Comparison of ENCODE assay signal across 9 mouse cellular contexts in the genomic region with DNA sequence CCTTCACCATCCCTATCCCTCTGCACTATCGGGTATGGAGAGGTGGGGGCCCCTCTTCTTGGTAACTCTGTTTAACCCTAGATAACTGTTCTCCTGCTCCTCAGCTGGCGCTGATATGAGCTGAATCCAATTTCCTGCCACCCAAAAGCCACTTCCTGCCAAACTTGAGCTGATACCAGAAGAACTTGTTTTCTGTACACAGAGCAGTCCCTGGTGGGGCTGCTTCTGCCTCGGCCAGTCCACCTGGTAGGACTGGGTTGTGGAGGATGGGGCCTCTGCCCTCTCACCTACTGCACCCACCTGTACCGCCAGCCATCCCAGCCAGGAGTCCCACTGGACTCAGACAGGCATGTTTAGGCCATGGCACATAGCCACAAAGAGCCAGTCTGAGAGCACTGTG. TPM values are rescaled to one million over a fixed set of nuclear protein-coding genes. Genes with fewer than 3 reads are reported as not detected.
DNase-seq lines count a peak whose midpoint lies in the region; ATAC-seq lines count a peak whose summit lies in the region.
"Had no signal": no experiment of that assay in that cellular context is flagged by ENCODE, and none has a peak within 500 bp of the region (broad histone marks: within the 10 kb centered on the region; RNA-seq: fewer than 3 reads in every experiment).

No protein-coding gene starts in this region.

- ATAC-seq in midbrain, embryonic 11.5 days (ENCODE audit: low FRiP score) = no peak
- ATAC-seq in midbrain, embryonic 13.5 days = no peak
- ATAC-seq in common myeloid progenitor, adult 5-6 weeks (replicated peaks; ENCODE audit: low read depth, poor library complexity, severe bottlenecking) = peak; percentile 35

- H3K9ac ChIP-seq in midbrain, embryonic 11.5 days (ENCODE audit: low read length) = no peak overlapping the region
- H3K9ac ChIP-seq in midbrain, embryonic 13.5 days (replicated peaks) = no peak overlapping the region

- H3K4me3 ChIP-seq in midbrain, embryonic 11.5 days (ENCODE audit: low read depth, low read length) = no peak overlapping the region
- H3K4me3 ChIP-seq in midbrain, embryonic 13.5 days (replicated peaks) = no peak overlapping the region
- no peak overlapping the region for H3K4me3 ChIP-seq in limb, embryonic 10.5 days

- H3K4me1 ChIP-seq in midbrain, embryonic 11.5 days (ENCODE audit: control insufficient read depth, insufficient read depth, low read length) = peaks cover 55% of the 10 kb centered on the region
- peaks cover 67% of the 10 kb centered on the region for H3K4me1 ChIP-seq in midbrain, embryonic 13.5 days (replicated peaks)
- H3K4me1 ChIP-seq in limb, embryonic 10.5 days = peaks cover 60% of the 10 kb centered on the region

- no peak overlapping the region for H3K4me2 ChIP-seq in midbrain, embryonic 11.5 days
- no peak overlapping the region for H3K4me2 ChIP-seq in midbrain, embryonic 13.5 days (replicated peaks)

- H3K27me3 ChIP-seq in midbrain, embryonic 11.5 days (ENCODE audit: control insufficient read depth, insufficient read depth, low read length) = peaks cover 29% of the 10 kb centered on the region
- H3K27me3 ChIP-seq in midbrain, embryonic 13.5 days = peaks cover 37% of the 10 kb centered on the region
- H3K27me3 ChIP-seq in limb, embryonic 10.5 days (ENCODE audit: low read depth, poor library complexity, severe bottlenecking) = peaks cover 32% of the 10 kb centered on the region

- no peaks in the 10 kb centered on the region for H3K36me3 ChIP-seq in midbrain, embryonic 11.5 days (ENCODE audit: control insufficient read depth, insufficient read depth, low read length)
- H3K36me3 ChIP-seq in midbrain, embryonic 13.5 days = no peaks in the 10 kb centered on the region
- H3K36me3 ChIP-seq in limb, embryonic 10.5 days = no peaks in the 10 kb centered on the region

- DNase-seq in midbrain, embryonic 11.5 days (ENCODE audit: low spot score, missing footprints) = no peak
- DNase-seq in limb, embryonic 10.5 days (ENCODE audit: low spot score) = no peak
- DNase-seq in thymus, postnatal 36 days = peak; percentile 50 to 60
- DNase-seq in adrenal gland, adult (ENCODE audit: inconsistent age in 2 of 2, low spot score in 1 of 2) = no peak
- DNase-seq in left cerebral cortex, adult 18-20 months (ENCODE audit: low spot score in 2 of 2) = no peak
- no peak for DNase-seq in layer of hippocampus, postnatal 36 days

- peak overlapping the region; percentile 7; the same call in 1 of the 2 replicates for H3K27ac ChIP-seq in midbrain, embryonic 11.5 days (ENCODE audit: low read depth, low read length)
- H3K27ac ChIP-seq in midbrain, embryonic 13.5 days = no peak overlapping the region; the same call in 1 of the 2 replicates
- peak overlapping the region; percentile 72 for H3K27ac ChIP-seq in limb, embryonic 10.5 days

- 94% methylated on average over 4 of the region's 4 CpGs for WGBS in midbrain, embryonic 11.5 days
- 85% methylated on average over 4 of the region's 4 CpGs for WGBS in midbrain, embryonic 13.5 days
- whole genome bisulfite sequencing in limb, embryonic 10.5 days = 82% methylated on average over 4 of the region's 4 CpGs

- no peaks in the 10 kb centered on the region for H3K9me3 ChIP-seq in midbrain, embryonic 11.5 days (ENCODE audit: control insufficient read depth, low read length)
- no peaks in the 10 kb centered on the region for H3K9me3 ChIP-seq in midbrain, embryonic 13.5 days
- H3K9me3 ChIP-seq in limb, embryonic 10.5 days (replicated peaks) = no peaks in the 10 kb centered on the region

RNA-seq across cellular contexts. Expression of gene 4930404H24Rik, which starts 3.2 kb away (rescaled TPM):
- not detected in 2 replicates for polyA plus RNA-seq in midbrain, embryonic 11.5 days (2014; fragmentation: Nextera tagmentation; extraction: Ambion mirVana)
- not detected in 2 replicates for polyA plus RNA-seq in midbrain, embryonic 13.5 days (2015; fragmentation: Nextera tagmentation; extraction: Ambion mirVana)
- total RNA-seq in common myeloid progenitor, adult 5-6 weeks (2017) = not detected in 2 replicates
- not detected in 2 replicates for polyA plus RNA-seq in limb, embryonic 10.5 days (2016; fragmentation: Nextera tagmentation; extraction: Ambion mirVana)
- total RNA-seq in left cerebral cortex, adult 18-20 months (2021) = 1 to 10 TPM in 1 of 2 experiments, not detected in 1; 1.3 TPM
- not detected for total RNA-seq in layer of hippocampus, postnatal 36 days (2021)
- total RNA-seq: adrenal gland, adult 18-20 months had no signal

RNA-seq across cellular contexts. Expression of gene Nol4l, which starts 34.0 kb away (rescaled TPM):
- 19.5 and 19.9 TPM in 2 replicates for polyA plus RNA-seq in midbrain, embryonic 11.5 days (2014; fragmentation: Nextera tagmentation; extraction: Ambion mirVana)
- 41.9 and 43.9 TPM in 2 replicates for polyA plus RNA-seq in midbrain, embryonic 13.5 days (2015; fragmentation: Nextera tagmentation; extraction: Ambion mirVana)
- 7.3 and 7.4 TPM in 2 replicates for total RNA-seq in common myeloid progenitor, adult 5-6 weeks (2017)
- polyA plus RNA-seq in limb, embryonic 10.5 days (2016; fragmentation: Nextera tagmentation; extraction: Ambion mirVana) = 15.8 and 17.2 TPM in 2 replicates
- total RNA-seq in left cerebral cortex, adult 18-20 months (2021) = 10 to 100 TPM; 44.0 to 55.2 TPM
- 10 to 100 TPM; 47.0 to 47.3 TPM for total RNA-seq in layer of hippocampus, postnatal 36 days (2021)

Comparison
In these comparisons a context has a peak if more than half of its experiments do, and no peak if none do; other contexts are left out.
1. DNase-seq: peak in thymus, postnatal 36 days (2 of 2); none in midbrain, embryonic 11.5 days (single experiment), limb, embryonic 10.5 days (single experiment), adrenal gland, adult (0 of 2), left cerebral cortex, adult 18-20 months (0 of 2) and layer of hippocampus, postnatal 36 days (0 of 2).